Mouse (Mus musculus): ENCODE measurements around the gene Slc7a14.

DNA sequence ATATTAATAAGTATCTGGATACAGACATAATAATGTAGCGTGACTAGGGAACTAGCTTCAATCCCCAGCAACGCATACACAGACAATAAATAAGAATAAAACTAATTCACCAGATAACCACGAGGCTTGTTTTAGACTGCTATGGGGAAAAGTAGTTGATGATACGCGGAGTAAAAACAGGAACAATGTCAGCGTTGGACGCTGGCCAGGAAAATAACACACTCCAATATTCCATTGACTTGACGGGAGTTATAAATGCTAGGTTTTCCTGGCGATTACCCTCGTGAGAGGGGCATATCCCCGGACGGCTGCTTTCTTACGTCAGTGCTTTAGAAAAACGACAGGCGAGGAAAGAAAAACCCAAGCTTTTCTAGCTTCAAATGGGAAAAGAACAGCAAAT, 152.4 kb downstream of the Slc7a14 start:
- TF ChIP-seq CTCF (IDR thresholded peaks at IDR 0.05; ENCODE audit: insufficient read depth, low read length) = no peak
- no peak for TF ChIP-seq POLR2A (IDR thresholded peaks at IDR 0.05; ENCODE audit: borderline replicate concordance, extremely low read depth, low read depth, low read length)
